Mouse (Mus musculus) bone marrow, adult 2 months (tissue): ENCODE data around the gene Cab39l.

ENCODE experiments used
- CTCF ChIP-seq: fragments of 200-500 bp; IDR thresholded peaks from 2 replicates; pipeline ENCODE4 v1.5.1; 2011; ENCODE audit warnings: low read length, control low read depth; ENCODE audit not compliant: control insufficient read depth, insufficient read depth
- POLR2A ChIP-seq: fragments of 200-500 bp; IDR thresholded peaks from 2 replicates; pipeline ENCODE4 v1.6.1; 2011; ENCODE audit warnings: low read depth, mild to moderate bottlenecking, control low read depth, low read length, borderline replicate concordance; ENCODE audit not compliant: control insufficient read depth

GRCm38 (mm10) chr14:59504831-59505230 is 64.1 kb downstream of the Cab39l start:
- TF ChIP-seq POLR2A (no peak), CTCF (no peak)
